Mouse (Mus musculus): Measurements from ENCODE around the gene Usp35.

GRCm38 (mm10) chr7:97302261-97302660 lies 29.6 kb downstream of the Usp35 start:
- TF ChIP-seq CTCF (IDR thresholded peaks at IDR 0.05; ENCODE audit: low read depth, low read length) (no peak), POLR2A (IDR thresholded peaks at IDR 0.05; ENCODE audit: extremely low read depth, insufficient read depth, low read length) (no peak)

All from liver, adult 2 months (tissue).